Mouse (Mus musculus) intestine, embryonic 15.5 days (tissue): ENCODE results near the gene Nqo1. TPM values are rescaled to one million over a fixed set of nuclear protein-coding genes. Genes with fewer than 3 reads are reported as not detected.

Experiments used
- ATAC-seq: fragments of 200-750 bp; cut with Nextera tagmentation; 2 replicates; pipeline ENCODE4 v1.8.0; 2017; ENCODE audit warnings: moderate TSS enrichment, moderate library complexity
- H3K27ac ChIP-seq: fragments of 300-500 bp; sonication (generic); 2 replicates; pipeline ENCODE4 v1.5.1; 2015; ENCODE audit warnings: mild to moderate bottlenecking, inconsistent platforms
- H3K27me3 ChIP-seq: fragments of 300-500 bp; sonication (generic); replicated peaks from 2 replicates; pipeline ENCODE4 v1.6.1; 2015; ENCODE audit warnings: inconsistent platforms
- H3K36me3 ChIP-seq: fragments of 300-500 bp; sonication (generic); 2 replicates; pipeline ENCODE4 v1.6.1; 2015; ENCODE audit warnings: inconsistent platforms
- H3K4me1 ChIP-seq: fragments of 300-500 bp; sonication (generic); replicated peaks from 2 replicates; pipeline ENCODE4 v1.6.1; 2015; ENCODE audit warnings: inconsistent platforms
- H3K4me2 ChIP-seq: fragments of 300-500 bp; sonication (generic); replicated peaks from 2 replicates; pipeline ENCODE4 v1.6.1; 2015; ENCODE audit warnings: mild to moderate bottlenecking, inconsistent platforms
- H3K4me3 ChIP-seq: fragments of 300-500 bp; sonication (generic); replicated peaks from 2 replicates; pipeline ENCODE4 v1.5.1; 2015; ENCODE audit warnings: inconsistent platforms
- H3K9ac ChIP-seq: fragments of 300-500 bp; sonication (generic); 2 replicates; pipeline ENCODE4 v1.6.1; 2015; ENCODE audit warnings: inconsistent platforms
- H3K9me3 ChIP-seq: fragments of 300-500 bp; sonication (generic); 2 replicates; pipeline ENCODE4 v1.6.1; 2016; ENCODE audit warnings: inconsistent platforms
- WGBS: fragments of 180-500 bp; shearing (Covaris S2); methylation state at CpG from one replicate; pipeline ENCODE4 v1.1.7; 2015; 5-methylcytosine and 5-hydroxymethylcytosine counted together
- polyA plus RNA-seq: library from polyadenylated mRNA; unstranded; fragments of >200 nt; fragmentation: Nextera tagmentation; extraction: Ambion mirVana; gene quantifications from 2 replicates; pipeline ENCODE4 v1.2.1, GENCODE M21; 2015

The Nqo1 gene
- polyA plus RNA-seq: 14.4 and 18.2 TPM in 2 replicates

- Histone ChIP-seq H3K27me3 (no peaks in the 10 kb centered on the region), H3K4me1 (peaks cover 10% of the 10 kb centered on the region), H3K36me3 (no peaks in the 10 kb centered on the region), H3K9me3 (no peaks in the 10 kb centered on the region), H3K27ac (no peak within 1 kb of the TSS; the same call in 1 of the 2 replicates), H3K4me2 (peak within 1 kb of the TSS; percentile 63), H3K4me3 (peak within 1 kb of the TSS; percentile 31), H3K9ac (no peak within 1 kb of the TSS)
- 14% methylated on average over 22 of the region's 22 CpGs for WGBS
- peak; percentile 94 for ATAC-seq
These were observed at the start of gene Nqo1 for GRCm38 (mm10) chr8:107403038-107403781. Gene Nqo1 (minus strand): TSS chr8:107403206.

- Histone ChIP-seq H3K4me1 (peaks cover 10% of the 10 kb centered on the region; the same call in 1 of the 2 replicates), H3K36me3 (no peaks in the 10 kb centered on the region), H3K27ac (no peak overlapping the region), H3K4me2 (no peak overlapping the region), H3K9me3 (no peaks in the 10 kb centered on the region), H3K9ac (no peak overlapping the region), H3K4me3 (no peak overlapping the region), H3K27me3 (no peaks in the 10 kb centered on the region)
- 85% methylated on average over 13 of the region's 13 CpGs for WGBS
- no peak for ATAC-seq
These were observed 48.5 kb upstream of the Nqo1 start for GRCm38 (mm10) chr8:107451414-107452066.

GRCm38 (mm10) chr8:107449655-107450054 lies 46.6 kb upstream of the Nqo1 start:
- Histone ChIP-seq H3K27me3 (no peaks in the 10 kb centered on the region), H3K27ac (no peak overlapping the region), H3K9ac (no peak overlapping the region), H3K4me3 (no peak overlapping the region), H3K4me1 (peaks cover 12% of the 10 kb centered on the region), H3K36me3 (no peaks in the 10 kb centered on the region), H3K9me3 (no peaks in the 10 kb centered on the region), H3K4me2 (no peak overlapping the region)
- 0 out of 2 replicates have a peak, but pooled peaks have one; percentile 47 for ATAC-seq
- 72% methylated on average over 6 of the region's 6 CpGs for WGBS

- Histone ChIP-seq H3K27ac (no peak overlapping the region), H3K27me3 (no peaks in the 10 kb centered on the region), H3K9me3 (no peaks in the 10 kb centered on the region), H3K9ac (no peak overlapping the region), H3K4me2 (no peak overlapping the region), H3K36me3 (no peaks in the 10 kb centered on the region), H3K4me3 (no peak overlapping the region), H3K4me1 (peaks cover 18% of the 10 kb centered on the region)
- 49% methylated on average over 8 of the region's 8 CpGs for WGBS
- ATAC-seq: peak; percentile 50; the same call in 1 of the 2 replicates
These were observed 46.1 kb upstream of the Nqo1 start for GRCm38 (mm10) chr8:107449130-107449529.

- H3K27me3 ChIP-seq: no peaks in the 10 kb centered on the region
- H3K36me3 ChIP-seq: no peaks in the 10 kb centered on the region
- WGBS: 73% methylated on average over 4 of the region's 4 CpGs
- H3K4me2 ChIP-seq: no peak overlapping the region
- no peak overlapping the region for H3K27ac ChIP-seq
- H3K9me3 ChIP-seq: no peaks in the 10 kb centered on the region
- no peak overlapping the region for H3K4me3 ChIP-seq
- H3K9ac ChIP-seq: no peak overlapping the region
- H3K4me1 ChIP-seq: peaks cover 18% of the 10 kb centered on the region
- ATAC-seq: no peak
These were observed 45.4 kb upstream of the Nqo1 start for GRCm38 (mm10) chr8:107448382-107448889.

- Histone ChIP-seq H3K4me1 (peaks cover 18% of the 10 kb centered on the region), H3K4me3 (no peak overlapping the region), H3K9me3 (no peaks in the 10 kb centered on the region), H3K4me2 (no peak overlapping the region), H3K27me3 (no peaks in the 10 kb centered on the region), H3K36me3 (no peaks in the 10 kb centered on the region), H3K27ac (no peak overlapping the region), H3K9ac (no peak overlapping the region)
- no peak for ATAC-seq
These were observed 44.7 kb upstream of the Nqo1 start for GRCm38 (mm10) chr8:107447713-107448112.

- no peaks in the 10 kb centered on the region for H3K9me3 ChIP-seq
- WGBS: 53% methylated on average over 3 of the region's 3 CpGs
- H3K9ac ChIP-seq: no peak overlapping the region
- no peak overlapping the region for H3K4me2 ChIP-seq
- no peak overlapping the region for H3K4me3 ChIP-seq
- peaks cover 18% of the 10 kb centered on the region for H3K4me1 ChIP-seq
- 0 out of 2 replicates have a peak overlapping the region, but pooled peaks have one; percentile 13 for H3K27ac ChIP-seq
- no peaks in the 10 kb centered on the region for H3K27me3 ChIP-seq
- H3K36me3 ChIP-seq: no peaks in the 10 kb centered on the region
- no peak for ATAC-seq
These were observed 41.6 kb upstream of the Nqo1 start for GRCm38 (mm10) chr8:107444626-107445025.

- H3K36me3 ChIP-seq: no peaks in the 10 kb centered on the region
- WGBS: 88% methylated on average over 3 of the region's 3 CpGs
- H3K9ac ChIP-seq: no peak overlapping the region
- no peak overlapping the region for H3K27ac ChIP-seq
- H3K4me2 ChIP-seq: no peak overlapping the region
- no peaks in the 10 kb centered on the region for H3K27me3 ChIP-seq
- H3K4me3 ChIP-seq: no peak overlapping the region
- H3K9me3 ChIP-seq: no peaks in the 10 kb centered on the region
- H3K4me1 ChIP-seq: peaks cover 18% of the 10 kb centered on the region
- ATAC-seq: no peak
These were observed 37.0 kb upstream of the Nqo1 start for GRCm38 (mm10) chr8:107439880-107440625.

GRCm38 (mm10) chr8:107437711-107438110 lies 34.7 kb upstream of the Nqo1 start:
- 45% methylated on average over 2 of the region's 2 CpGs for WGBS
- Histone ChIP-seq H3K27ac (no peak overlapping the region), H3K4me2 (no peak overlapping the region)

GRCm38 (mm10) chr8:107436841-107437421 lies 33.9 kb upstream of the Nqo1 start:
- 0 out of 2 replicates have a peak, but pooled peaks cover 11% of the 10 kb centered on the region for H3K4me1 ChIP-seq
- ATAC-seq: peak; percentile 59
- H3K4me2 ChIP-seq: peak overlapping the region; percentile 82
- H3K4me3 ChIP-seq: peak overlapping the region; percentile 90
- peak overlapping the region; percentile 92 for H3K9ac ChIP-seq
- no peaks in the 10 kb centered on the region for H3K27me3 ChIP-seq
- H3K36me3 ChIP-seq: no peaks in the 10 kb centered on the region
- no peaks in the 10 kb centered on the region for H3K9me3 ChIP-seq
- 6% methylated on average over 16 of the region's 16 CpGs for WGBS
- peak overlapping the region; percentile 89 for H3K27ac ChIP-seq

More at GRCm38 (mm10) chr8:107437711-107438110, 34.7 kb upstream of the Nqo1 start:
- 0 out of 2 replicates have a peak, but pooled peaks cover 11% of the 10 kb centered on the region for H3K4me1 ChIP-seq
- H3K9me3 ChIP-seq: no peaks in the 10 kb centered on the region
- no peak overlapping the region for H3K4me3 ChIP-seq
- ATAC-seq: no peak
- no peak overlapping the region for H3K9ac ChIP-seq
- no peaks in the 10 kb centered on the region for H3K27me3 ChIP-seq
- H3K36me3 ChIP-seq: no peaks in the 10 kb centered on the region

- H3K27ac ChIP-seq: peak within 1 kb of the TSS; percentile 89
- H3K9ac ChIP-seq: peak within 1 kb of the TSS; percentile 92
- WGBS: 0% methylated on average over 40 of the region's 81 CpGs
- H3K4me3 ChIP-seq: peak within 1 kb of the TSS; percentile 90
- H3K4me1 ChIP-seq: 0 out of 2 replicates have a peak, but pooled peaks cover 11% of the 10 kb centered on the region
- H3K4me2 ChIP-seq: peak within 1 kb of the TSS; percentile 82
- no peaks in the 10 kb centered on the region for H3K36me3 ChIP-seq
- no peaks in the 10 kb centered on the region for H3K9me3 ChIP-seq
- peak; percentile 91 for ATAC-seq
- no peaks in the 10 kb centered on the region for H3K27me3 ChIP-seq
These were observed 33.2 kb upstream of the Nqo1 start, which contains the start of gene Wwp2 for GRCm38 (mm10) chr8:107435962-107436831. Gene Wwp2 (plus strand): TSS chr8:107436365.
